Mouse (Mus musculus): ENCODE results near the gene Castor2.

DNA sequence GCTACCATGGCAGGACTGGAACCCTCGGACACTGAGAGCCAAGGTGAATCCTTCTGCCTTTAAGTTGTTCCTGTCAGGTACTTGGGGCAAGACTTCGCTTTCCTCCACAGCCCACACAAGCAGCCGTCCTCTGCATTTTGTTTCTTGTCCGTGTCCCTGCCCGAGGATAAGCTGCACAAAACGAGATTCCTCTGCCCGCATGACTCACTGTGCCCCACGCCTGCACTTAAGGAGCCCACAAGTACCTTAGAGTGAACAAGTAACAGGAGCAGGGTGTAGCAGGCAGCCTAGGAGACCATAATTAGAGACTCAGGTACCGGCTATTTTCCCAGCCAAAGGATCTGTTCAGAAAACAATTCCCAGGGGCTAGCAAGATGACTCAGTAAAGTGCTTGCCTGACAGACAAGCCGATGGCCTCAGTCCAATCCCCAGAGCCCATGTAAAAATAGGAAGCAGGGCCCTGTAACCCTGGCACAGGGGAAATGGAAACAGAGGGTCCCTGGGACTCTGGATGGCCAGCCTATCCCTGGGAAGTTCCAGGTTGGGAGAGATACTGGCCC, 47.8 kb downstream of the Castor2 start:
- TF ChIP-seq CTCF (IDR thresholded peaks at IDR 0.05; ENCODE audit: low read depth) (no peak), EP300 (IDR thresholded peaks at IDR 0.05; ENCODE audit: low read depth) (no peak)

Measured in heart, postnatal 0 days (tissue).